Mouse (Mus musculus) small intestine, adult 2 months (tissue): ENCODE measurements at regions not wholly inside any gene's neighbourhood (a gene's known extent, or its start where the extent isn't known, plus 50 kb on each side); places are given as distances from the start of the nearest gene placed in this dataset.

ENCODE experiments used
- CTCF ChIP-seq: fragments of 200-500 bp; IDR thresholded peaks from 2 replicates; pipeline ENCODE4 v1.5.1; 2012; ENCODE audit warnings: low read depth, mild to moderate bottlenecking, control low read depth, inconsistent platforms, low read length, moderate library complexity, mixed read lengths; ENCODE audit not compliant: insufficient replicate concordance, insufficient read length; ENCODE audit errors: extremely low read depth
- POLR2A ChIP-seq: fragments of 200-500 bp; IDR thresholded peaks from 2 replicates; pipeline ENCODE4 v1.6.1; 2012; ENCODE audit warnings: low read depth, mild to moderate bottlenecking, control low read depth, inconsistent platforms, low read length, moderate library complexity

DNA sequence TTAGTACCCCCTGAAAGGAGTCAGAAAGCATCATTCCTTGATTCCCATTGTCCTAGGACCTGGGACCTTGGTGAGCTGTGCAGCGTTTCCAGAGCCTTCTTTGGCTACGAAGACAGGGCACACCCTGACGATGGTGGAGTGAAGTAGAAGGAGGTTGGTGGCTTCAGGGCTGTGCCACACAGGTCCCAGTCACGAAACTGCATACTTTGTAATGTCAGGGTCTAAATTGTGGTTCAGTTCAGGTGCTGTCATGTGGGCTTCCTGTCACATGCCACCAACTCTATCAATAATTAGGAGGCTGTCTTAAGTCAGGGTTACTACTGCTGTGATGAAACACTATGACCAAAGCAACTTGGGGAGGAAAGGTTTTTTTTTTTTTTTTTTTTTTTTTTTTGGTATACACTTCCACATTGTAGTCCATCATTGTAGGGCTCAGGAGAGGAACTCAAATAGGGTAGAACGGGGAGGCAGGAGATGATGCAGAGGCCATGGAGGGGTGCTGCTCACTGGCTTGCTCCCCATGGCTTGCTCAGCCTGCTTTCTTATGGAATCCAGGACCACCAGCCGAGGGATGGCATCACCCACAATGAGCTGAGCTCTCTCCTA, 98.0 kb upstream of the Rap1b start:
- TF ChIP-seq POLR2A (no peak), CTCF (no peak)
